In the genomic region with DNA sequence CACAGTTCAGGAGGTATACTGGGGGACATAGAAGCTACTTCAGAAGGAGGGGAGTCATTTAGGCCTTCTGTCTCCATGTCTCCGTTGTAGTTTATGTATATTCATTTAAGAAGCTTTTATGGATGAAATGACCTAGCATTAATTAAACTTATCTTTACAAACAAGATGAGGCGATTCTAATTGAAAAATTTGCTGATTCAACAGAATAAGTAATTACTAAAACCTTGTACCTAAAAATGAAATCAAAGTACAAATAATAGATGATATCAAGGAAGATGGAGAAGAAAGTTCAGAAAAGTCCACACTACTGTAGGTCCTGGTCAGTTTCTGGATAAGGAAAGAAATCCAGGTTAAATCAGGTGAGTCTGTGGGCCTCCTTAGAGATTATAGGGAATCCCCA, we compare ENCODE assay signal across 29 mouse cellular contexts.
"Had no signal": no experiment of that assay in that cellular context is flagged by ENCODE, and none has a peak within 500 bp of the region (broad histone marks: within the 10 kb centered on the region; RNA-seq: fewer than 3 reads in every experiment).

No protein-coding gene starts in this region.

- H3K27ac ChIP-seq: limb, embryonic 10.5 days; limb, embryonic 12.5 days; limb, embryonic 13.5 days; limb, embryonic 15.5 days; liver, embryonic 12.5 days; liver, embryonic 13.5 days; liver, embryonic 14.5 days; liver, embryonic 15.5 days; lung, embryonic 15.5 days; macrophage; midbrain, embryonic 10.5 days; midbrain, embryonic 12.5 days; midbrain, embryonic 13.5 days; midbrain, embryonic 15.5 days had no signal

- H3K4me2 ChIP-seq: limb, embryonic 12.5 days; limb, embryonic 13.5 days; limb, embryonic 15.5 days; liver, embryonic 11.5 days; liver, embryonic 12.5 days; liver, embryonic 13.5 days; liver, embryonic 15.5 days; lung, embryonic 14.5 days; lung, embryonic 15.5 days; midbrain, embryonic 11.5 days; midbrain, embryonic 12.5 days; midbrain, embryonic 13.5 days; midbrain, embryonic 15.5 days had no signal

- H3K27me3 ChIP-seq: limb, embryonic 12.5 days; limb, embryonic 13.5 days; limb, embryonic 15.5 days; liver, embryonic 12.5 days; liver, embryonic 13.5 days; liver, embryonic 15.5 days; lung, embryonic 15.5 days; megakaryocyte, embryonic 14.5 days; midbrain, embryonic 12.5 days; midbrain, embryonic 13.5 days; midbrain, embryonic 15.5 days had no signal

- H3K9me3 ChIP-seq: limb, embryonic 10.5 days; limb, embryonic 12.5 days; limb, embryonic 13.5 days; limb, embryonic 15.5 days; liver, embryonic 12.5 days; liver, embryonic 13.5 days; liver, embryonic 15.5 days; lung, embryonic 15.5 days; megakaryocyte, embryonic 14.5 days; midbrain, embryonic 10.5 days; midbrain, embryonic 12.5 days; midbrain, embryonic 13.5 days; midbrain, embryonic 15.5 days had no signal

- H3K4me1 ChIP-seq: limb, embryonic 10.5 days; limb, embryonic 12.5 days; limb, embryonic 13.5 days; limb, embryonic 15.5 days; liver, embryonic 12.5 days; liver, embryonic 13.5 days; liver, embryonic 15.5 days; lung, embryonic 15.5 days; midbrain, embryonic 12.5 days; midbrain, embryonic 13.5 days; midbrain, embryonic 15.5 days had no signal

- DNase-seq: left cerebral cortex, postnatal 4 days; liver; liver, embryonic 13.5 days; liver, postnatal 0 days; lung, adult 18-20 months; lung, adult 2 months; lung, embryonic 14.5 days; lung, postnatal 10 days; lung, postnatal 14 days; lung, postnatal 36 days; lung, postnatal 4 days; midbrain, embryonic 14.5 days had no signal

- H3K4me3 ChIP-seq: limb, embryonic 10.5 days; limb, embryonic 12.5 days; limb, embryonic 13.5 days; limb, embryonic 15.5 days; liver, embryonic 12.5 days; liver, embryonic 13.5 days; liver, embryonic 15.5 days; lung, embryonic 15.5 days; megakaryocyte, embryonic 14.5 days; midbrain, embryonic 10.5 days; midbrain, embryonic 12.5 days; midbrain, embryonic 13.5 days; midbrain, embryonic 15.5 days; myocyte had no signal

- H3K36me3 ChIP-seq: limb, embryonic 10.5 days; limb, embryonic 12.5 days; limb, embryonic 13.5 days; limb, embryonic 15.5 days; liver, embryonic 12.5 days; liver, embryonic 13.5 days; liver, embryonic 15.5 days; lung, embryonic 15.5 days; midbrain, embryonic 10.5 days; midbrain, embryonic 12.5 days; midbrain, embryonic 13.5 days; midbrain, embryonic 15.5 days had no signal

- ATAC-seq: liver, embryonic 12.5 days; liver, postnatal 0 days had no signal

- H3K9ac ChIP-seq: limb, embryonic 12.5 days; limb, embryonic 13.5 days; limb, embryonic 15.5 days; liver, embryonic 12.5 days; liver, embryonic 13.5 days; liver, embryonic 14.5 days; liver, embryonic 15.5 days; liver, postnatal 0 days; lung, embryonic 14.5 days; lung, embryonic 15.5 days; midbrain, embryonic 12.5 days; midbrain, embryonic 13.5 days; midbrain, embryonic 15.5 days had no signal
